ENCODE assay signal across 17 mouse cellular contexts in the genomic region with DNA sequence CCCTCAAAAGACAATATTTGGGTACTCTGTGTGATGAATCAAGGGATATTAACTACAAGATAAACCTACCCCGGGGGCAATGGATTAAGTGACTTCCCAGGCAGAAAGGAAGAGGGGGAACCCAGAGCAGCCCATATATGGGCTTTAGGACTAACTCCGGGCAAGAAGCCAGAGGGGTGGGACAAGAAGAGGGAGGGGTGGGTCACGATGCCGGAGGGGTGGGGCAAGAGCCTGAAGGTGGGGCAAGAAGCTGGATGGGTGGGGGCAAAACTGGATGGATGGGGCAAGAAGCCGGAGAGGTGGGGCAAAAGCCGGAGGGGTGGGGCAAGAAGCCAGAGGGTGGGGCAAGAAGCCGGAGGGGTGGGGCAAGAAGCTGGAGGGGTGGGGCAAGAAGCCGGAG.
DNase-seq lines count a peak whose midpoint lies in the region; TF ChIP-seq lines count a peak whose summit lies in the region.
"Had no signal": no experiment of that assay in that cellular context is flagged by ENCODE, and none has a peak within 500 bp of the region (broad histone marks: within the 10 kb centered on the region; RNA-seq: fewer than 3 reads in every experiment).

No protein-coding gene starts in this region.

- peaks cover 2% of the 10 kb centered on the region; the same call in 1 of the 2 replicates for H3K27me3 ChIP-seq in E14TG2a.4 (ENCODE audit: insufficient read depth, low read length)
- H3K27me3 ChIP-seq: forebrain, embryonic 13.5 days; hindbrain, embryonic 12.5 days; hindbrain, embryonic 15.5 days had no signal

- DNase-seq in 416B (ENCODE audit: low read depth) (peak; percentile 6), NIH3T3 (ENCODE audit: low read depth) (peak; percentile 5)
- no peak for DNase-seq in left cerebral cortex, adult 18-20 months (ENCODE audit: low spot score in 2 of 2)
- DNase-seq in layer of hippocampus, postnatal 10 days (ENCODE audit: low spot score in 2 of 2), result no peak
- DNase-seq in layer of hippocampus, adult 18-20 months (ENCODE audit: low spot score in 2 of 2), result no peak
- DNase-seq: adrenal gland, adult 8-10 months; adrenal gland, postnatal 36 days; cerebellum, adult 18-20 months; cerebellum, adult 9-10 months; cerebellum, postnatal 14 days; gastrocnemius, postnatal 10 days; gastrocnemius, postnatal 36 days had no signal

- H3K36me3 ChIP-seq in E14TG2a.4 (ENCODE audit: insufficient read depth, low read length), result no peaks in the 10 kb centered on the region
- H3K36me3 ChIP-seq: forebrain, embryonic 10.5 days; hindbrain, embryonic 12.5 days; hindbrain, embryonic 15.5 days had no signal

- no peaks in the 10 kb centered on the region for H3K9me3 ChIP-seq in E14TG2a.4 (ENCODE audit: low read length)
- H3K9me3 ChIP-seq: forebrain, embryonic 10.5 days; forebrain, embryonic 13.5 days; hindbrain, embryonic 12.5 days; hindbrain, embryonic 15.5 days had no signal

- H3K4me3 ChIP-seq in E14TG2a.4 (replicated peaks; ENCODE audit: low read length), result peak overlapping the region; percentile 61
- H3K4me3 ChIP-seq: forebrain, embryonic 10.5 days; forebrain, embryonic 13.5 days; hindbrain, embryonic 12.5 days; hindbrain, embryonic 15.5 days had no signal

- TF ChIP-seq CTCF in E14TG2a.4 (conservative IDR thresholded peaks at IDR 0.05; ENCODE audit: low read length), result no peak

- H3K4me1 ChIP-seq in E14TG2a.4 (replicated peaks; ENCODE audit: low read depth, low read length), result peaks cover 22% of the 10 kb centered on the region
- H3K4me1 ChIP-seq: forebrain, embryonic 10.5 days; forebrain, embryonic 13.5 days; hindbrain, embryonic 12.5 days; hindbrain, embryonic 15.5 days had no signal

Comparison
In these comparisons a context has a peak if more than half of its experiments do, and no peak if none do; other contexts are left out.
1. DNase-seq: peak in 416B (single experiment) and NIH3T3 (single experiment); none in left cerebral cortex, adult 18-20 months (0 of 2), layer of hippocampus, postnatal 10 days (0 of 2) and layer of hippocampus, adult 18-20 months (0 of 2).